Mouse (Mus musculus): ENCODE measurements around the gene Stom. TPM values are rescaled to one million over a fixed set of nuclear protein-coding genes. Genes with fewer than 3 reads are reported as not detected.
A peak's percentile ranks its signal among the peaks of the same experiment; 100 is the strongest.

Stom gene
- 10.8 and 14.3 TPM in 2 replicates for polyA plus RNA-seq (2016; fragmentation: Nextera tagmentation; extraction: Ambion mirVana)

DNA sequence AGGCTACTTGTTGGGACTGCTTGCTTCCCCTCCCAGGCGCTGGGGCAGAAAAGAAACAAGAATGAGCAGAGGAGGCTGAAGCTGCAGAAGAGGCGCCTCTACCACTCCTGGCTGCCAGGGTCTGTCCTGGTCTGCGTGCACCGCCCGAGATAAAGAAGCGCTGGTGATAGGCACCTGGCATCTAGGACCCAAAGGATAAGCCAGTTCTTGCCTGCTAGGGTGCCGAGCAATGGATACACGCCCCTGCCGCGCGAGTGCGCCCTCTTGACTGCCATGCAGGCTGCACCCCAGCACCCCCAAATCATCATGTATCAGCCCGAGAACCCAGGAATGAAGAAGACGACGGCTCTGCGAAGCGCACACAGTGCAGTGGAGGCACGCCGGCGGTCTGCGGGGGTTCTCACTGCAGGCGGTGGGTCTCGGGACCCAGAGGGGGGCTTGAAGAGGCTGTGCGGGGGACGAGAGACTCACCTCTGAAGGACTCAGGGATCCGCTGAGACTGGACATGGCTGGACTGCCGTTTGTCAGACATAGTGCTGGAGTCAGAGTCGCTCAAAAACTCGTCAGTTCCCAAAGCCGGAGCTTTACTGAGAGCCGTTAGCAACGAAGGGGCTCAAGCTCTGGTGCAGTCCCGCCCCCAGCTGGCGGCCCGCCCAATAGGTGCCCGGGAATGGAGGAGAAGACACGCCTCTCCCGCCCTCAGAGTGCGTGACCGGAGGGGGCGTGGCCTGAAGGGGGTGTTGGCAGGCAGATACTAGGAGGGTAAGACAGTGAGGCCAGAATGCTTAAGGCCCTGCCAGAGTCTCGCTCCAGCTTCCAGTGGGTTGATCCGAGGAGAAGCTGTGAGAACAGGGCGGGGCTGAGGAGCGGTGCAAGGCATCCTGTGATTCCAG lies at the start of gene Stom:
Gene Stom (minus strand): TSS at position 589 of the 893 bp plus-strand sequence.
- Histone ChIP-seq H3K27ac (peak within 1 kb of the TSS; percentile 17; the same call in 1 of the 2 replicates), H3K27me3 (replicated peaks) (no peaks in the 10 kb centered on the region), H3K36me3 (no peaks in the 10 kb centered on the region), H3K4me3 (peak within 1 kb of the TSS; percentile 53), H3K4me1 (peaks cover 18% of the 10 kb centered on the region), H3K9ac (peak within 1 kb of the TSS; percentile 64), H3K4me2 (replicated peaks) (peak within 1 kb of the TSS; percentile 90), H3K9me3 (no peaks in the 10 kb centered on the region)
- peak; percentile 100 for ATAC-seq (ENCODE audit: low FRiP score, low read depth)
- WGBS: under 1% methylated on average over 45 of the region's 45 CpGs

DNA sequence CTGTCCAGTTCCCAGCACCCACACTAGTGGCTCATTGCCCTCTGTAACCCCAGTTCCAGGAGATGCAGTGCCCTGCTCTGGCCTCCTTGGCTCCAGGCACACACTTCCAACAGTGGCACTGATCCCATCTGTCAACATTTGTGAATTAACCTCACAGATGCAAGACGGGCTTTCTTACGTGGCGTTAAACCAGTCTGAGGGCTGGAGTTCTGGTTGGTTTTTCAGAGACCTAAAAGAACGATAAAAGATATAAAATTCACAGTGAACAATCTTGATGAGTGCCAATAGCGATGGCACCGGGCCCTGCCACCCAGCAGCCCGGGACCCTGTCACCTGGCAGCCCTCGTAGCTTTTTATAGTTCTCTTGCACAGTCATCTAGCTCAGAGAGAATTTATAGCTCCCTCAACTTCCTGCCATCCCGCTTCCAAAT lies 48.7 kb upstream of the Stom start:
- 57% methylated on average over 9 of the region's 9 CpGs for WGBS

DNA sequence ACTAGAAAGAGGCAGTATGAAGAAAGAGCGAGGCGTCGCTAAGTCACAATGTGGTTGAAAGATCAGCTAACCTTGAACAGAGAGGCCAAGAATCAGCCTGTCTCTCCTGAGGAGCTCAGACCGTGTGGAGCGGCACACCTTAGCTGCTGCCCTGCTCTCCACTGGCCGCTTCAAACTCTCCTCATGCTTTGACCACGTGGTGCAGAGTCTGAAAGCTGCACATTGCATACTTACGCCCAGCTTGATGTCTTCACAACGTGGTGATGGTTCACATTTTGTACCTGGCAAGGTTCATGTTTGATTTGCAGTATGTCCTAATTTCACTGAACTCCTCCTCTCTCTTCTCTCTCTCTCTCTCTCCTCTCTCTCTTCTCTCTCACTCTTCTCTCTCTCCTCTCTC lies 42.5 kb upstream of the Stom start:
- no peaks in the 10 kb centered on the region for H3K4me1 ChIP-seq
- ATAC-seq (ENCODE audit: low FRiP score, low read depth): no peak
- H3K4me3 ChIP-seq: no peak overlapping the region
- no peaks in the 10 kb centered on the region for H3K9me3 ChIP-seq
- H3K9ac ChIP-seq: no peak overlapping the region
- no peak overlapping the region for H3K27ac ChIP-seq
- 77% methylated on average over 9 of the region's 9 CpGs for WGBS
- H3K4me2 ChIP-seq (replicated peaks): no peak overlapping the region
- no peaks in the 10 kb centered on the region for H3K27me3 ChIP-seq (replicated peaks)
- no peaks in the 10 kb centered on the region for H3K36me3 ChIP-seq

More for the DNA sequence above, 48.7 kb upstream of the Stom start:
- H3K4me2 ChIP-seq (replicated peaks): no peak overlapping the region
- H3K27me3 ChIP-seq (replicated peaks): no peaks in the 10 kb centered on the region
- no peaks in the 10 kb centered on the region for H3K9me3 ChIP-seq
- H3K27ac ChIP-seq: no peak overlapping the region
- no peak overlapping the region for H3K9ac ChIP-seq
- no peak overlapping the region for H3K4me3 ChIP-seq
- no peak for ATAC-seq (ENCODE audit: low FRiP score, low read depth)
- H3K4me1 ChIP-seq: no peaks in the 10 kb centered on the region
- H3K36me3 ChIP-seq: no peaks in the 10 kb centered on the region

DNA sequence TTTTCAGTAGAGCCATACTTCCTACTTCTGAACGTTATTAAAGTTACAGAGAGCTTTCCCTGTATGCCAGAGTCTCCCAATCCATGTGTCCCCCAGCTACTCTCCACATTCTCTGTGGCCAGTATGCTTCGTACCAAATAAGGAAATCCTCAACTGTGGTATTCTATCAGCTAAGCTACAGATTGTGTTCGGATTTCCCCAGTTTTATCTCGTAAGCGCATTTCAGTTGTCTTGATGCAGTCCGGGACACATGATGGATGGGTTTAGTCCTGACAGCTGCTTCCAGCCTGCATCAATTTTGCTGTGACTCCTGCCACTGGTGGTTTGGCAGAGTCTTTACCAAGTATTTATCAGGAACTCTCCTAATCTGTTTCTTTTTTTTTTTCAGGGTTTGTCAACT lies 40.8 kb upstream of the Stom start:
- no peak for ATAC-seq (ENCODE audit: low FRiP score, low read depth)
- Histone ChIP-seq H3K36me3 (no peaks in the 10 kb centered on the region), H3K4me1 (no peaks in the 10 kb centered on the region), H3K27ac (no peak overlapping the region), H3K9ac (no peak overlapping the region), H3K9me3 (no peaks in the 10 kb centered on the region), H3K4me2 (replicated peaks) (no peak overlapping the region), H3K4me3 (no peak overlapping the region), H3K27me3 (replicated peaks) (no peaks in the 10 kb centered on the region)
- WGBS: 73% methylated on average over 6 of the region's 6 CpGs

DNA sequence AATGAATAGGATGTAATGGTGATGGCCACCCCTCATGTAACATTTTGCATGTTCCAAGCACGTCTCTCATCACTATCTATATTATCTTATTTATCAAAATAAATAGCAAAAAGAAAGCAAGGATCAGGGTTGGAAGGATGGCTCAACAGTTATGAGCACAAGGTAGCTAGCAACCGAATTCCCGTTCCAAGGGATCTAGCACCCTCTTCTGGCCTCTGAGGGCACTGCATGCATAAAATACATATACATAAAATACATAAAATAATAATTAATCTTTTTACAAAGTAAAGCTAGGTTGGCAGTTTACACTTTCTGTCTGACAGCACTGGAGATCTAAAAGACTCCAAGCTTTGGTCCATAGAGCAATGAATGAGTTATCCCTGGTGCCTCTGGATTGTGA lies 36.2 kb upstream of the Stom start:
- Histone ChIP-seq H3K27me3 (replicated peaks) (no peaks in the 10 kb centered on the region), H3K27ac (no peak overlapping the region), H3K9me3 (no peaks in the 10 kb centered on the region), H3K36me3 (no peaks in the 10 kb centered on the region), H3K4me1 (no peaks in the 10 kb centered on the region), H3K4me3 (no peak overlapping the region), H3K4me2 (replicated peaks) (no peak overlapping the region), H3K9ac (no peak overlapping the region)
- ATAC-seq (ENCODE audit: low FRiP score, low read depth): no peak
- 16% methylated on average over 3 of the region's 3 CpGs for WGBS

DNA sequence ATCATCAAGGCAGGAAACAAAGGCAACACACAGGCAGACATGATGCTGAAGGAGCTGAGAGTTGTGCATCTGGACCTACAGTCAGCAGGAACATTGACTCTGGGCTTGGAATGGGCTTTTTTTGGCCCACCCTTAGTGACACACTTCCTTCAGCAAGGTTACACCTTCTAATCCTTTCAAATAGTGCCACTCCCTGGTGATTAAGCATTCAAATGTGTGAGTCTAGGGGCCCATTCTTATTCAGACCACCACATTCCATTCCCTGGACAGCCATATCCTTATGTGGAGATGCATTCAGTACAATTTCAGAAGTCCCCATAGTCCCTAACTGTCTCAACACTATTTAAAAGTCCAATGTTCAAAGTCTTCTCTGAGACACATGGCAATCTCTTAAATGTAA lies 33.9 kb upstream of the Stom start:
- Histone ChIP-seq H3K36me3 (no peaks in the 10 kb centered on the region), H3K27ac (no peak overlapping the region), H3K4me2 (replicated peaks) (no peak overlapping the region), H3K4me1 (no peaks in the 10 kb centered on the region), H3K9ac (no peak overlapping the region), H3K9me3 (no peaks in the 10 kb centered on the region), H3K27me3 (replicated peaks) (no peaks in the 10 kb centered on the region), H3K4me3 (no peak overlapping the region)
- no peak for ATAC-seq (ENCODE audit: low FRiP score, low read depth)

DNA sequence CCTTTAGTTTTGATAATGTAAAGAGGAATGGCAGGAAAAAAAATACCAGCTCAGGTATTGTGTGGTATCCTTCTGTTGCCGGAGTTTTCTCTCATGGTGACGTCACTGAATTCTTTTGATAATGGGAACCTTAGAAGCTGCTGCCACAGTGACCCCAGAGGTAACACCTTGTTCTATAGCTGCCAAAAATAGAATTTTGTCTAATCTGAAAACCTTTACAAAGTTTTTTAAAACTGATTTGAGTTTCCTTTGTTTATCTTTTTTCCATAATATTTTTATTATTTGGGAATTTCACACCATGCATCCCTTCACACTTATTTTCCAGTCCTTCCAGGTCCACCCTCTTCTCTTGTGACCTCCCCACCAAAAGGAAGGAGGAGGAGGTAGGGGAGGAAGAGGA lies 30.9 kb upstream of the Stom start, which contains the start of gene 4930568D16Rik:
Gene 4930568D16Rik (minus strand): TSS at position 101 of the 400 bp plus-strand sequence.
- ATAC-seq (ENCODE audit: low FRiP score, low read depth): no peak
- H3K27me3 ChIP-seq (replicated peaks): no peaks in the 10 kb centered on the region
- H3K4me3 ChIP-seq: no peak within 1 kb of the TSS
- no peaks in the 10 kb centered on the region for H3K36me3 ChIP-seq
- H3K4me1 ChIP-seq: no peaks in the 10 kb centered on the region
- H3K27ac ChIP-seq: no peak within 1 kb of the TSS
- H3K4me2 ChIP-seq (replicated peaks): no peak within 1 kb of the TSS
- 83% methylated on average over 2 of the region's 2 CpGs for WGBS
- H3K9ac ChIP-seq: no peak within 1 kb of the TSS
- 0 out of 2 replicates have a peak, but pooled peaks cover 4% of the 10 kb centered on the region for H3K9me3 ChIP-seq

DNA sequence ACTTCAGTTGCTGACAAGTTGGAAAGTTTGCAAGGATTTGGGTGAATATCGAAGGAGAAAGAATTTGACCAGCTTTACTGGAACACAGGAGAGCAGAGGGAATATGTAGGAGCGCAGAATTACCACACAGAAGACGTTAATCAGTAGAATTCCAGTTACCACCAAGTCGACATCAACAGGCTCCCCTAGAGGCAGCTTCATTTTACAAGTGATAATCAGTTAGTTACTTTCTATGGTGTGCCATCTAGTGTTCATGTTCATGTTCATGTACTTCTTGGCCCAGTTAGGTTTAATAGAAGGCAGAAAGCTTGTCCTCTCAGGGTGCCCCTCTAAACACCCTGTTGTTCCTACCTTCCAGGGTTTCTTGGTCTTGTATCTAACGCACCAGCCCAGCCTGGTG lies 12.4 kb upstream of the Stom start:
- WGBS: 68% methylated on average over 5 of the region's 5 CpGs
- no peak overlapping the region for H3K9ac ChIP-seq
- no peak for ATAC-seq (ENCODE audit: low FRiP score, low read depth)
- no peak overlapping the region for H3K4me2 ChIP-seq (replicated peaks)
- no peaks in the 10 kb centered on the region for H3K27me3 ChIP-seq (replicated peaks)
- no peaks in the 10 kb centered on the region for H3K9me3 ChIP-seq
- H3K4me1 ChIP-seq: no peaks in the 10 kb centered on the region
- H3K27ac ChIP-seq: no peak overlapping the region
- no peak overlapping the region for H3K4me3 ChIP-seq
- H3K36me3 ChIP-seq: no peaks in the 10 kb centered on the region

DNA sequence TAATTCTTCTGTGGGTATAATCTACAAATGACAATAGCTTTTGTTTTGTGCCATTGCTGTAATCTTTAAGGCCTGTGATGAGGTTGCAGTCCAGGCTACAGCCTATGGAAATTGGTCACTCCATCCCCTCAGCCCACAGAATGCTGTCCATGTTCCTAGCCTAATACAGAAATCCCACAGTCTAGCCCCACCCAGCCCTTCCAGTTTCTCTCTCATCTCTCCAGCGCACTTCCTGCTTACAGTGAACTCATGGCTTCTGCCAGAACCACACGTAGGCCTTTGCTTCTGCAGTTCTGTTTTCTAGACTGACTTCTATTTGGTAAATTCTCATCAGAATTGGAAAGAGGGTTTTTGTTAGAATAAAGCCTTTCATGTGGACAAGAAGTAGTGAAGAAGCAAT lies 9.2 kb upstream of the Stom start:
- H3K4me2 ChIP-seq (replicated peaks): no peak overlapping the region
- H3K36me3 ChIP-seq: no peaks in the 10 kb centered on the region
- H3K9ac ChIP-seq: no peak overlapping the region
- 86% methylated on average over 2 of the region's 2 CpGs for WGBS
- ATAC-seq (ENCODE audit: low FRiP score, low read depth): no peak
- no peaks in the 10 kb centered on the region for H3K9me3 ChIP-seq
- no peaks in the 10 kb centered on the region for H3K4me1 ChIP-seq
- H3K27ac ChIP-seq: no peak overlapping the region
- H3K4me3 ChIP-seq: no peak overlapping the region
- no peaks in the 10 kb centered on the region for H3K27me3 ChIP-seq (replicated peaks)

DNA sequence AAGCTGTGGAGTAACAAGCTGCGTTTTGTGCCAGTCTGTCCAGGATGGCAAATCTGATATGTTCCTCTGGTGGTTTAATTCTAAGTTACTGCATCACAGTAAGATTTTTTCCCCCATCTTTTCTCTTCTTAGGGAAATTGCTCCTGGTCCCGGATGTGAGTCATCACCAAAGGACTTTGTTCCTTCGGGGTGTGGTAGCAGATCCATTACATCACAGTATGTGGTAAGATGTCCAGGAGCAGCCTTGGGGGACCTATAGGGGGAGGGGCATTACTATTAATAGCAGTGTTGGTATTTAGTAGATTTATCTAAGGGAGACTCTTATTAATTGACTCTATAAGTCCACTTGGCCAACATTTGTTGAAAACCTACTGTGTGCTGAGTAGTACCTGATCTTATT lies 5.8 kb upstream of the Stom start:
- H3K9ac ChIP-seq: no peak overlapping the region
- H3K36me3 ChIP-seq: no peaks in the 10 kb centered on the region
- no peak overlapping the region for H3K4me2 ChIP-seq (replicated peaks)
- no peaks in the 10 kb centered on the region for H3K9me3 ChIP-seq
- 80% methylated on average over 3 of the region's 3 CpGs for WGBS
- H3K27me3 ChIP-seq (replicated peaks): no peaks in the 10 kb centered on the region
- H3K4me3 ChIP-seq: no peak overlapping the region
- ATAC-seq (ENCODE audit: low FRiP score, low read depth): no peak
- no peaks in the 10 kb centered on the region for H3K4me1 ChIP-seq
- H3K27ac ChIP-seq: no peak overlapping the region

DNA sequence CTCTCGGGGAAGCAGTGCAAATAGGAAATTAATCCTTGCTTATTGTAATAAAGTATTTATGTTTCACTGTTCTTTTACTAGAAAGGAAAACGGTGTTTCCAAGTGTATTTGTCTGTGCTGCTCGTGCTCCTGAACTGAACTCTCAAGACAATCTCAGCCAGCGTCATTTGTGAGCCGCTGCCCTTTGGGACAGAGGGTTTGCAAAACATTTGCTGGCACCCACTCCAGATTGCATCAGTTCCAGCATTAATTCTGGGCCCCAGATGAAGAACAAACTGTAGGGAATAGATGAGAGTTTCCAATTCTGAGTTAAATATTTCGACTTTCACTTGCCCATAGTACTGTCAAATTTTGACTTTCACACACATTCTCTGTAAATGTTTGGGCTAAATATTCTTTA lies 1.9 kb upstream of the Stom start:
- no peak overlapping the region for H3K27ac ChIP-seq
- ATAC-seq (ENCODE audit: low FRiP score, low read depth): no peak
- peaks cover 18% of the 10 kb centered on the region for H3K4me1 ChIP-seq
- no peak overlapping the region for H3K4me3 ChIP-seq
- H3K27me3 ChIP-seq (replicated peaks): no peaks in the 10 kb centered on the region
- H3K4me2 ChIP-seq (replicated peaks): no peak overlapping the region
- H3K36me3 ChIP-seq: no peaks in the 10 kb centered on the region
- H3K9me3 ChIP-seq: no peaks in the 10 kb centered on the region
- H3K9ac ChIP-seq: no peak overlapping the region
- 84% methylated on average over 6 of the region's 6 CpGs for WGBS

DNA sequence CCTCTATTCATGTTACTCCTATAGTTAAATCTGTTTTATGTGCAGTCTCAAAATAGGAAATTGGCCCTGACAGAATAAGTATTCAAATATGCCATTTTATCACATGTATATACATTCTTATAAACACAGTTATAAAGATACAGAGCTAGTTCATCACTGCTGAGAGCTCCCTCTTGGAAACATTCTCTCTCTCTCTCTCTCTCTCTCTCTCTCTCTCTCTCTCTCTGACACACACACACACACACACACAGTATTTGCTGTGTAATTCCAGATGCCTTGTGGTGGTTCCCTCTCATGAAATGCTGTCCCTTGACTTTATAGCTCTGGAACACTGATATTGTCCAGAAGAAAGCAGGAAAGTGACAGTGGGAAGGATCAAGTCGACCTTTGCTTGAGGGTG lies 1.3 kb upstream of the Stom start:
- peaks cover 18% of the 10 kb centered on the region for H3K4me1 ChIP-seq
- H3K4me2 ChIP-seq (replicated peaks): no peak overlapping the region
- H3K9me3 ChIP-seq: no peaks in the 10 kb centered on the region
- WGBS: 71% methylated on average over 1 of the region's 1 CpGs
- H3K4me3 ChIP-seq: no peak overlapping the region
- no peak overlapping the region for H3K9ac ChIP-seq
- H3K27ac ChIP-seq: no peak overlapping the region
- H3K36me3 ChIP-seq: no peaks in the 10 kb centered on the region
- no peaks in the 10 kb centered on the region for H3K27me3 ChIP-seq (replicated peaks)
- ATAC-seq (ENCODE audit: low FRiP score, low read depth): no peak

DNA sequence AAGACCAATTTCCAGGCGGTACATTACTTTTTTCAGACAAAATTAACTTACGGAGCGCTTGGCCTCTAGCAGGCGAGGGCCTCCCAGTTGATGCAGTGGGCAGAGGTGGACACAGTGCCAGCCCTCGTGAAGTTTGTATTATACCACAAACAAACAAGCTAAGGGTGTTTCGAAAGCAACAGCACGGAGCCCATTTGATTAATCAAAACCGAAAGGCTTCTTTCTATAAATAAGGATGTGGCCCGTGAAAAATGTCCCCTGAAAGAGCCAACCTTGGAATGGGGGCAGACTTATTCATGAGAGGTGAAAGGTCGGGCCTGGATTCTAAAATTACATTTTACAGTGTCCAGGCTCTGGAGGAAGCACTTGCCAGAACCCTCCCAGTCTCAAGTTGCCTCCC lies 643 bp upstream of the Stom start:
- Histone ChIP-seq H3K27ac (no peak overlapping the region), H3K9me3 (no peaks in the 10 kb centered on the region), H3K4me1 (peaks cover 18% of the 10 kb centered on the region), H3K4me3 (peak overlapping the region; percentile 53), H3K4me2 (replicated peaks) (peak overlapping the region; percentile 90), H3K36me3 (no peaks in the 10 kb centered on the region), H3K27me3 (replicated peaks) (no peaks in the 10 kb centered on the region), H3K9ac (peak overlapping the region; percentile 55)
- WGBS: 47% methylated on average over 10 of the region's 10 CpGs
- 0 out of 2 replicates have a peak, but pooled peaks have one; percentile 1 for ATAC-seq (ENCODE audit: low FRiP score, low read depth)
